Mouse (Mus musculus): Measurements from ENCODE around the gene Cry1. TPM values are rescaled to one million over a fixed set of nuclear protein-coding genes. Genes with fewer than 3 reads are reported as not detected.

Gene Cry1
- 10 to 100 TPM; 17.2 to 21.1 TPM for total RNA-seq (2021)

DNA sequence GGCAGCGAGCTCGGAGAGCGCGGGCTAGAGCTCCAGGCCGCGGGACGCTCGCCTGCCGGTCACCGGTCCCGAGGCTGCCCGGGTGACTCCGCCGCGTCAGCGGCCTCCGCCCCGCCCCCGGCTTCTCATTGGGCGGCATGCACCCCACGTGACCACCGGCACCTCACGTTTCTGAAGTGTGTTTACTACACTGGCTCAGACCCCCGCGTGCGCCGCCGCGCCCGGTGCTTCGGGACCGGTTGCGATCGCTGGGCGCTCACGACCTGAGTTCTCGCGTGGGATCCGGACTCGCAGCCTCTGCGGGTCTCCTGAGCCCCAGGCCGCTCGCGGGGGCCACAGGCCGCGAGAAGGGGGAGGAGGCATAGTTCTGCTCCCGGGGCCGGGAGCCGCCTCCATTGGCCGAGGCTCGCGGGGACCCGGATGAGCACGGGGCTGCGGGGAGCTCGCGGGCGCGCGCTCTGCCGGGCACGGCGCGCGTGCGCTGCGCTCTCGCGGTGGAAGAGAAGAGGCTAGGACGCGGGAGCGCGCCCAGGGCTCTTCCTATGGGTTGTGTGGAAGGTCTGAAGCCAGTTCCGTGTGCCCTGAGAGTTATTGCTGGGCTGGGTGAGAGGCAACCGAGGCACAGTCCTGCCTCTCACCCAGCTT lies at the start of gene Cry1:
TSS of gene Cry1 (minus strand) at position 101 of the 645 bp plus-strand sequence.
- intact Hi-C loops (cut with DNase I), result no loop called here
- peak; percentile 99 for DNase-seq (ENCODE audit: low spot score in 2 of 2)

DNA sequence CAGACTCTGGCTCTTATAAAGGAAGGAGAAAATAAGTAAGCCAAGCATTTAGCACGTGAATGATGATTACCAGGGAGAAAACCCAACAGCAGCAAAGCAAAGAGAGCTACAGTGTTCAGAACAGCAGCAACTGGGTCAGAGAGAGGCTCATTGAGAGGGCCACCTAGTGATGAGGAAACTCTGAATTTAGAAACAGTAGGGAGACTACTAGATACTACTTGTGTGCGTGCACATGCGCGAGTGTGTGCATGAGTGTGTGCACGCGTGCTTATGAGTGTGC lies 36.8 kb upstream of the Cry1 start:
- peak in 1 of 2 experiments; percentile 6 for DNase-seq (ENCODE audit: low spot score in 2 of 2)
- intact Hi-C loops (cut with DNase I), result loop anchor here (1.0 to 5.0 kb wide), 3 partner anchors 166 to 430 kb away; partner anchors contain the start of gene Btbd11

DNA sequence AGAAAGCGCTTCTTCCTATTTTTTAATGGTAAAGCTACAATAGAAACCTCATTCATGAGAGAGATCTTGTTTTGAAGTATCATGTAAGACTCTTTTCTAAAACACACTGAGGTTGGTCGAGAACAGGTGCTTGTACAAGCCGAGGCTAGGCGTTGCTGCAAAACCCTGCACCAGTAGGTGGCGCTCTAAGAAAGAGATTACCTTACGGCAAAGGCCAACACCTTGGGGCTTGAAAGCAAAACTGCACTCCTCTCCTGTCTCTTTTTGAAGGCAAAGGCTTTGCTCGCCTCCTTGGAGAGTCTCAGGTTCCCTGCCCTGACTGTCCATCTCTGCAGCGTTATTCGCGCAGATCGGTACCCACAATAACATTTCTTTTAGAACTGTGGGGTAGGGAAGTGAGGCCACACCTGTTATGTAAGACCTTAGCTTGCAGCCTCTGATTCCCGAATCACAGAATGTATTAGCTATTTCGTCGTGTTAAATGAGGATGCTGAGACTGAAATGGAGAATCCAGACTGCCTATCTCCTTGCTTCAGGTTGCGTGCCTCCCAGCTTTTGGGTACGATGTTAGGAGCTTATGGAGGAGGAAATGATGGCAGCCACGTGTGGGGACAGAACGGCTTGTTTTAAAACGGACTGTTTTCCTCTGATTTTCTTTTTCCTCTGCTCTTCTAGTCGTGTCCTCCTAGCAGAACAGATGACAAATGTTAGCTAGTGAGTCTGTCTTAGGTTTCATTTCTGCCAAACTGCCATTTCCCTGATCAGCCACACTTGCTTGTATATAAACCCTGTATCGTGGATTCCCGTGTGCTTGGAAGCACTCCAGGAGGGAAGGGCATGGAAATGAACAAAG lies 36.3 kb upstream of the Cry1 start:
- intact Hi-C loops (cut with DNase I), result loop anchor here (1.0 to 5.0 kb wide), 3 partner anchors 166 to 430 kb away; partner anchors contain the start of gene Btbd11
- DNase-seq (ENCODE audit: low spot score in 2 of 2), result peak; percentile 84 to 90

DNA sequence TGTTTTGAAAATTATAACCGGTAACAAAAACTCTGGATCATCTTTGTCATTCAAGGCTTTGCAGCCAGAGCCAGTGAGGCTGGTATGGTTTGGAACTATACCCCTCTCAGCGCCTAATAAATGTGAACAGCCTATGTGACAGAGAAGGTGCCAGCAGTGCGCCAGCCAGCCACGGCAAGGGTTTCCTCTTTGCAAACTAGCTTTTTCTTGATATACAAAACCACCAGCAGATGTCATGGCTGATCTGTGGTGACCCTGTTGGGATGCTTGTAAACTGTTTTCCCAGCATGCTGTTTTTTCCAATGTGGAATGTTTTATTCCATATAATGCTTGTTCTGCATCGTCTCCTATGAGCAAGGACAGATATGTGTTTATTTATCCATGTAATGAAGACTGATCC lies 30.0 kb upstream of the Cry1 start:
- DNase-seq (ENCODE audit: low spot score in 2 of 2), result no peak
- intact Hi-C loops (cut with DNase I), result no loop called here

DNA sequence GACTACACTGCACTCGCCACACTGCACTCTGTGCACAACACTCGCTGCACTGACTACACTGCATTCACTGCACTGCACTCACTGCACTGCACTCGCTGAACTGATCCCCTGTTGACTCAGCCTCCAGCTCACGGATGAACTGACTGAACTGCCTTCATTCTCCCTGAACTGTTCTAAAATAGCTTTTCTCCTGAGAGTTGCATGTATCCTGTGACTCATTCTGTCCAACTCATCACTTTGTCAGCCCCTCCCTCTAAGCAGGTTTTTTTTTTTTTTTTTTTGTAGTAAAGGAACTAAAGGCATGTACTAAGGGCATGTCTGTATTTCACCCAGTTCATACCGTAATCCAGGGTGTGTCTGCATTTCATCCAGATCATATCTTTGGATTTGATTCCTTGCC lies 26.8 kb upstream of the Cry1 start:
- intact Hi-C loops (cut with DNase I), result no loop called here
- no peak for DNase-seq (ENCODE audit: low spot score in 2 of 2)

DNA sequence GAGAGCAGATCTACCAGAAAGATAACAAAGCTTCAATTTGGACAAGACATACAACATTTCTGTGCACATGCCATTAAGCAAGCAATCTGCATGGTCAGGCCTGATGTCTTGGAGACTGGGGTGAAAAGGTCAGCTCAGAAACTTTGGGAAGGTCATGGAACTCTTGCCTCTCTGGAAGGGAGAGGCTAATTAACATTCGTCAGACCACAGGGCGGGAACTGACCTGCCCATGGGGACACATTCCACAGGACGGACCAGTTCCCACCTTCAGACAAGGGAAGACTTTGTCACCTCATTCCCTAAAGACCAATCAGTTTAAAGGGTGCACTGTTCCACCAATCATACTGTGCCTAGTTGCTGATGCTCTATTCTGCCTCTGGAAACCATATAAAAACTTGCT lies 25.3 kb upstream of the Cry1 start:
- DNase-seq (ENCODE audit: low spot score in 2 of 2), result no peak
- intact Hi-C loops (cut with DNase I), result no loop called here

DNA sequence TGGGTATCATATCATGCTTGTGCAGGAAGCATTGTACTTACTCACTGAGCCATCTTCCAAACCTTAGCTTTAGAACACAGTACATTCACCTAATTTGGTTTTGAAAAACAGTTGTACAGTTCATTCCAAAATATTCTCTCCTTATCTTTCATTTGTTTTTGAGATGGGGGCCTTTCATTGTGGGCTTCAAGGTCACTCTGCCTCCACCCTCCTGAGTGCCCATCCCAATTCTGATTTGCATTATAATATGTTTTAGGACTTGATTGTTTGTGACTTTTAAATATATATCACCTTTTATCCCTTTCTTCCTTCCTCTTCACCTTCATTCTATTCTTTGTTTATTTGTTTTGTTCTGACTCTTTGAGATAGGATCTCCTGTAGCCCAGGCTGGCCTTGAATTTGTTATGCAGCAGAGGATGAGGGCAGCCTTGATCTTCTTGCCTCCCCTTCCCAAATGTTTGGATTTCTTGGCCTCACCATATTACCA lies 24.3 kb upstream of the Cry1 start:
- no peak for DNase-seq (ENCODE audit: low spot score in 2 of 2)
- intact Hi-C loops (cut with DNase I), result no loop called here

DNA sequence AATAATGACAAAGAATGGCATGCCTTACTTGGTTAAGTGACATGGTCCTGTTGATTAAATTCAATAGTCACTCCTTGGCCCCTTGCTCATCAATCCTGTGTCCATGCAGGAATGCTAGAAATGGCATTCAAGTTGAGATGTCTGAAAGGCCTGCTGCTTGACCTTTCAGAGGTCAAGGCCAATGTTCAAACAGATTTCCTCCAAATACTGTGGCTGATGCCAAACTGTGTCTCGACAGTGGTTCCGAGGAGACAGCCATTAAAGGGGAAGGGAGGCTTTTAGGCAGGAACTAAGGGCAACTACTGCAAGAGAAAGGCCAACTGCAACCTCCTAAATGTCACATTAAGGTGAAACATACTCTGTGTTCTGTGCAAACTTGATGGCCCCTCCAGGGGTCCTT lies 20.5 kb upstream of the Cry1 start:
- intact Hi-C loops (cut with DNase I), result no loop called here
- DNase-seq (ENCODE audit: low spot score in 2 of 2), result no peak

DNA sequence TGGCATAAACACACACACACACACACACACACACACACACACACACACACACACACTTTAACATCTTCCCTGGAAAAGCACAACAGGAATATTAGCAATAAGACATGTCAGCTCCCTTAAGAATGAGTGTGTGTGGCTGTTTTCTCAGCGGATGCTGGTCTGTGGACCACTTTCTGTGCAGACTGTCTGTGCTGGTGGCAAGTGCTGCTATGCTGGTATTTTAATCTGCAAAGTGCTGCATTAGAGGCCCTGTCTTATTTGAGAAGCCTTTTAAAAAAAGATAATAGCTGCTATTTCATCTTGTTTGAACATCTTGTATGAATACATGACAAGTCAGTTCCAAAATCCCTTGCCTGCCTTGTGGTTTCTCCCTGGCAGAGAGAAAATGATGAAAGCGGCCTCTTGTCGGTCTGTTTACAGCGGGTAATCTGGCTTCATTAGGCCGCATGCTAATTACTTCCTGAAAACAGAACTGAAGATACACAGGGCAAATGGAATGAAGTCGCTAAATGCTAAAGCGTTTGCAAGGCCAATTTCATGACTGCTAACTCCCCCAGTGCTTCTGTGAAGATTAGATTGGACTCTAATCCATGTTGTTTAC lies 19.5 kb upstream of the Cry1 start:
- intact Hi-C loops (cut with DNase I), result no loop called here
- DNase-seq (ENCODE audit: low spot score in 2 of 2), result no peak

DNA sequence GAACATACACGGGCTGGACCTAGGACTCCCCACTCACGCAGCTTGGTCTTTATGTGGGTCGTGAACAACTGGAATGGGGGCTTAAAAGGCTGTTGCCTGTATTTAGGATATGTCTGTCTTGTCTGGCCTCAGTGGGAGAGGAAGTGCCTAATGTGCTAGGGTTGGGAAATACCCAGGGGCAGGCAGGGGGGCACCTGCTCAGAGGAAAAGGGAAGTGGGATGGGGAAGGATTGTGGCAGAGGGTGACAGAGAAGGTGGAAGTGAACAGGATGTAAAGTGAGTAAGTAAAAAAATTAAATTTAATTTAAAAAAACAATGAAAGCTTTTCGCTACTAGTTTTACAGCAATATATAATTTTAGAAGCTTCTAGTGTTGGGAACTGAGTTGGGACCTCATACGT lies 9.7 kb upstream of the Cry1 start:
- DNase-seq (ENCODE audit: low spot score in 2 of 2), result no peak
- intact Hi-C loops (cut with DNase I), result no loop called here

DNA sequence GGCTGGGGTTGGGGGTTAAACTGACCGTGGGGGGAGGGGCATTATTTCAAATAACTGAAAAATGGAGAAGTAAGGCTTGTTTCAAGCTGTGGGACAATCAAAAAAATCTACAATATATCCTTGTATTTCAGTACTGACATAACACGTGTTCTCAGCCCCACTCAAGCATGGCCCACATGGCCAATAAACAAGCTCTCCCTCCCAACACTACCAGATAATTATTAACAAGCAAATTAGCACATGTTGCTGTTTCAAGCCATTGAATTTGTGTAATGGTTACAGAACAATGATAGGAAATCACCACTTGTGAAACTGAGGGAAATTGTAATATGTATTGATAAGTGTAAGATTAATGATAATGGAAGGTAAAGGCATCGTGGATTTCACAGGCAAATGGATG lies 8.5 kb upstream of the Cry1 start:
- intact Hi-C loops (cut with DNase I), result no loop called here
- no peak for DNase-seq (ENCODE audit: low spot score in 2 of 2)

DNA sequence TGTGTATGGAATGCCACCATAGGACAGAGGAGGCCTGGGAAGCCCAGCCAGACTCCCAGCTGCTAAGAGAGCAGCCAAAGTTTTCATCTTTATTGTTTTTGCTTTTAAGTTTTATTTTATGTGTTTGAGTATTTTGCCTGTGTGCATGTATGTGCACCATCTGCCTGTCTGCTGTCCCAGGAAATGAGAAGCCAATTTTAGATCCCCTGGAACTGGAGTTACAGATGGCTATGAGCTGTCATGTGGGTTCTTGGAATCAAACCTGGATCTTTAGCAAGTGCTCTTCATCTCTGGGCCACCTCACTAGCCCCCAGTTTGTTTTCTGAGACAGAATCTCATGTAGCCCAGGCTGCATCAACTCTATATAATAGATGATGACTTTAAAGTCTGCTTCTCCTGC lies 5.8 kb upstream of the Cry1 start:
- peak in 1 of 2 experiments; percentile 13 for DNase-seq (ENCODE audit: low spot score in 2 of 2)
- intact Hi-C loops (cut with DNase I), result no loop called here

DNA sequence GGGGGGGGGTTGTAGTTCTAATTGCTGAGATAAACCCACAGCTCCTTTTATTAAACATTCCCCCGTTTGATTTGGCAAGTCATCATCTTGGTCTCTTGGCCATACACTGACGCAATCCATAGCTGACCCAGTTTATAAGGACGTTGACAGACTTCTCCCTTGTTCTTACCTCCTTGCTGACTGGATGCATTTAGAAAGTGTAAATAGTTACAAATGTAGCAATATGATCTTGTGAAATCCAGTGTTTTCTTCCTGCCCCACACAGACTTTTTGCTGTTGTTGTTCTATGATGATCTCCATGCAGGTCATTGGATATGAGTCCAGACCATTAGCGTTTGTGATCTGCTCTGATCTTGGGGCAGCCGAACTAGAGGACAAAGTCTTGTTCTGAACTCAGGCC lies 5.1 kb upstream of the Cry1 start:
- DNase-seq (ENCODE audit: low spot score in 2 of 2), result no peak
- intact Hi-C loops (cut with DNase I), result no loop called here

DNA sequence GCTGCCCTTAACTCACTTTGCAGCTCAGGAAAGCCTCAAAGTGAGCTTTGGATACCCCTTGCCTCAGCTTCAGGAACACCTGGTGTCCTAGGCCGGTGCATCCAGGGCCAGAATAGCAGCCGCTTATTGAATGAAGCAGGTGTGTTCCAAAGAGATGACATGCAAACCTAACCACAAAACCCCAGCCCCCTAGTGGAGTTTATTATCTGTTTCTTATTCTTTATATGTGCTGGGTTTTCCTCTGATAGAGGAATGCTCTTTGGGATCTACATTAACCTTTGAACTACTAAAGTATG lies 1.6 kb upstream of the Cry1 start:
- intact Hi-C loops (cut with DNase I), result no loop called here

DNA sequence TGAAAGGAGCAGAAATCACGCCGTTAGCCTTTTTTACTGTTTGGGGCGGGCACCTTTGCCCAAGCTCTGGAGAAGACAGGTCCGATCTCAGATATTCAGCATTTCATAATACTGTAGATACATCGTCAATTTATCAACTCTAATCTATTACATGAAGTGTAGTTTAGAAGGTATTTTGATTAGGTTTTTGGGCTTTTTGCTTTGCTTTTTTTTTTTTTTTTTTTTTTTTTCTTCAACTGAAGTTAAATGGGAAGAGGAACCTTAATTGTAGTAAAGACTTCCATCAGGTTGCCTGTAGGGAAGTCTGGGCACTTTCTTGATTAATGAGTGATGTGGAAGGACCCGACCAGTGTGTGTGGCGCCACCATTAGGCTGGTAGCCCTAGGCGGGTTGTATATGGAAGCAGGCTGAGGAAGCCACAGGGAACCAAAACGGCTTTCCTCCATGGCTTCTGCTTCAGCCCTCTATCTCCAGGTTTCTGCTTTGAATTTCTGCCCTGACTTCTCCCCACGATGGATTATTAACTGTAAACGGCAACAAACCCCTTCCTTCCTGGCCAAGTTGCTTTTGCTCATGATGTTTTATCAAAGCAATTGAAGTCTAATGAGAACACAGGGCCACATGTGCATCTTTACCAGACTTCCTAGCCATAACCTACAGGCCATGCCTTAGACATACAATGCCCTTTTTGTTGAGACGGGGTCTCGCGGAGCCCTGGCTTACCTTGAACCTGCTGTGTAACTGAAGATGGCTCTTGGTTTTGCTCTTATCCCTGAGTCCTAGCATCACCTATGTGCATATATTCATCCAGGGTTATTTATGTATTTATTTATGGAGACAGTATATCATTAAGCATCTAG lies 1.0 kb upstream of the Cry1 start:
- DNase-seq (ENCODE audit: low spot score in 2 of 2), result no peak
- intact Hi-C loops (cut with DNase I), result no loop called here

More for the DNA sequence above, 1.6 kb upstream of the Cry1 start:
- no peak for DNase-seq (ENCODE audit: low spot score in 2 of 2)

DNA sequence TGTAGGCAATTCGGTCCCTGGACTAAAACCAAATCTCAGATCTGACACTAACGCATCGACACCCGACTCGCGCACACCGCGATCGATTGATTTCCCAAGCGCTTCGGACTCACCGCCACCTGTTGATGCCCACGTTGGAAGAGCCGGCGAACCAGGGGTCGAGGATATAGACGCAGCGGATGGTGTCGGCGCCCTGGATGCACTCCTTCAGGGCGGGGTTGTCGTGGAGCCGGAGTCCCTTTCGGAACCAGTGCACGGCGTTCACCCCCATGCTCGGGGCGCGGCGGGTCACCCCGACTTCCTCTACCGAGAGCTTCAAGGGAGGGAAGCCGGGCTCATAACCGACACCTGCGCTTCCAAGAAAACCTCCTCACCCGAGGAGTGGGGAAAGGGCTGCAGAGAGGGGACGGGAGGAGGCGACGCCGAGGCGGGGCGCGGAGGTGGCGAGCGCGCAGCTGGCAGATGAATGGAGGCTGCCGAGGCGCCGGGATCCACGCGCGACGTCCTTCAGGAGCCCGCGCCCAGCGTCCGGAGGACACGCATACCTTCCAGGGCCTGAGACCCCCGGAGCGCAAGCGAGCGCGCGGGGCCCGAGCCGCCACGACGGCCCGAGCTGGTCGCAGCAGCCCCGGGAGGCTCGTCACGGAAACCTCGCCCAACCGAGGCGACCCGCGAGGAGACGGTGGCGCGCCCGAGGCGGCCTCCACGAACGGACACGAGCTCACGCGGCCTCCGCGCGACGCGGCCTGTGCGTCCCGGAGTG lies 482 bp downstream of the Cry1 start:
- DNase-seq (ENCODE audit: low spot score in 2 of 2), result peak in 1 of 2 experiments; percentile 34
- intact Hi-C loops (cut with DNase I), result no loop called here

DNA sequence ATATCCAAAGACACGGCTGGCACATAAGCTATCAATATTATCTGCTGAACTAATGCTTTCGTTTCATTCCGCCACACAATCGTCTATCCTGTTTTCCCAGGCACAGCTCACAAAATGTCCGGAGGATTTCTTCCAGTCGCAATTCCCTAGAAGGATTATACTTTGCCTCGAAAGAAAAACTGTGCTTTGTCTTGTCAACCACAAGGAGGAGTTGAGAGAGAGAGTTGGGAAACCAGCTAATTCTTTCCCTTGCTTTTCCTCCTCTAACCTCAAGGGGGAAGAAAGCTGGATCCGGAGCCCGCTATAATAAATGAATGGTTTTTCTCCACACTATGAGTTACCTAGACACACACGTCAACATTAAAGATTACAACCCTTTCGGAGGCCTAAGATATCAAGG lies 1.2 kb downstream of the Cry1 start:
- intact Hi-C loops (cut with DNase I), result no loop called here

DNA sequence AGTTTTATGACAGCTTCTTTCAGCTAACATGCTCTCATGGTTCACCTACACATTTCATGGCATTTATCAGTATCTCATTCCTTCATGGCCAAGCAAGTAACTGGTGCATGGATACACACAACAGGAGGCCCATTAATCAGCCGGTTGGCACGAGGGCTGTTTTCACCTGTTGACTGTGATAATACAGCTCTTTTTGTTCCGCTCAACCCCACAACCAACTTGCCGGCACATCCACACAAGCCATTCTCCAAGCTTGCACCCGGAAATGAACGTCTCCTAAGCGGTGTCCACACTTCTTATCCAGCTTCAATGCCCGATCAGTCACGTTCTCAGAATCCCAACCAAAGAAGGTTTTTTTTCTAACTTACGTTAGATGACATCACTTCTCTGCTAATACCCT lies 2.1 kb downstream of the Cry1 start:
- DNase-seq (ENCODE audit: low spot score in 2 of 2), result no peak
- intact Hi-C loops (cut with DNase I), result no loop called here

More for the DNA sequence above, 1.2 kb downstream of the Cry1 start:
- DNase-seq (ENCODE audit: low spot score in 2 of 2), result peak; percentile 26 to 42

DNA sequence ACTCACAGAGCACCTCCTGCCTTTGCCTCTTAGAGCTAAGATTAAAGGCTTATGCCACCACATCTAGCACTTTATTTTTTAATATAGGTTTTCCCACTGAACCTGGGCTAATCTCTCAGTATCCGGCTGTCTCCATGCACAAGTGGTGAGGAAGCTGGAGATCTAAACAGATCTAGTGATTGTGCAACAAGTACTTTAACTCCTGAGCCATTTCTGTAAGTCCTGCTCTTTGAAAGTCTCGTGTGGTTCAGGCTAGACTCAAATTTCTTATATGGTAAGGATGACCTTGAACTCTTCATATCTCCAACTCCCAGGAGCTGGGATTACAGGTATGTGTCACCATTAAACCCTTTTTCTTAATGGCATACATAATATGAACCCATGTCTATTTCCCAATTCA lies 8.2 kb downstream of the Cry1 start:
- no peak for DNase-seq (ENCODE audit: low spot score in 2 of 2)
- intact Hi-C loops (cut with DNase I), result no loop called here
